Mouse (Mus musculus) olfactory bulb, adult 2 months (tissue): ENCODE measurements around the gene Setd7.

Source experiments
- CTCF ChIP-seq: fragments of 200-500 bp; IDR thresholded peaks from 2 replicates; pipeline ENCODE4 v1.5.1; 2012; ENCODE audit warnings: low read depth, mild to moderate bottlenecking, low read length, moderate library complexity; ENCODE audit not compliant: insufficient read depth
- POLR2A ChIP-seq: fragments of 200-500 bp; IDR thresholded peaks from 2 replicates; pipeline ENCODE4 v1.6.1; 2012; ENCODE audit warnings: mild to moderate bottlenecking, low read depth, low read length, moderate library complexity; ENCODE audit not compliant: insufficient read depth

GRCm38 (mm10) chr3:51525186-51525785 is 35.4 kb downstream of the Setd7 start:
- TF ChIP-seq CTCF (no peak), POLR2A (no peak)
